Mouse (Mus musculus) ES-E14 (cell line): ENCODE results near the gene Cul5. TPM values are rescaled to one million over a fixed set of nuclear protein-coding genes. Genes with fewer than 3 reads are reported as not detected.

Experiments
- DNase-seq: peaks from one replicate; pipeline ENCODE4 v3.0.0-alpha.2; 2013; ENCODE audit warnings: low read depth, low spot score
- H3K27ac ChIP-seq: 2 replicates; pipeline ENCODE4 v1.5.1; 2012; ENCODE audit warnings: low read depth, mild to moderate bottlenecking, low read length, moderate library complexity, mixed read lengths; ENCODE audit not compliant: poor library complexity, insufficient read depth, severe bottlenecking
- H3K36me3 ChIP-seq: 2 replicates; pipeline ENCODE4 v1.6.1; 2012; ENCODE audit warnings: mild to moderate bottlenecking, low read length, moderate library complexity, mixed read lengths; ENCODE audit not compliant: control insufficient read depth, poor library complexity, insufficient read depth, severe bottlenecking
- H3K4me1 ChIP-seq, 2 experiments: fragments of 150-350 bp in 1 of 2; sonication (generic) in 1 of 2; 2 replicates each; pipeline ENCODE4 v1.6.1; 2012; ENCODE audit warnings: low read length in 2 of 2, mild to moderate bottlenecking in 1 of 2, mixed read lengths in 1 of 2; ENCODE audit not compliant: control insufficient read depth in 2 of 2, insufficient read depth in 2 of 2, poor library complexity in 1 of 2
- H3K4me3 ChIP-seq, 2 experiments: fragments of 150-350 bp in 1 of 2; sonication (generic) in 1 of 2; 2 replicates each; pipeline ENCODE4 v1.5.1; 2012; ENCODE audit warnings: low read length in 2 of 2, low read depth in 1 of 2, mild to moderate bottlenecking in 1 of 2, mixed read lengths in 1 of 2; ENCODE audit not compliant: insufficient read depth in 1 of 2, poor library complexity in 1 of 2, severe bottlenecking in 1 of 2
- H3K9ac ChIP-seq: 2 replicates; pipeline ENCODE4 v1.6.1; 2012; ENCODE audit warnings: low read depth, mild to moderate bottlenecking, low read length, mixed read lengths; ENCODE audit not compliant: poor library complexity, insufficient read depth, severe bottlenecking
- H3K9me3 ChIP-seq: fragments of 150-350 bp; sonication (generic); 2 replicates; pipeline ENCODE4 v1.6.1; 2012; ENCODE audit warnings: low read depth, mild to moderate bottlenecking, low read length; ENCODE audit not compliant: control insufficient read depth, insufficient read depth
- CHD2 ChIP-seq: IDR thresholded peaks from 2 replicates; pipeline ENCODE4 v1.6.1; 2014; ENCODE audit warnings: mild to moderate bottlenecking, low read depth, low read length, inconsistent platforms
- HCFC1 ChIP-seq: IDR thresholded peaks from 2 replicates; pipeline ENCODE4 v1.6.1; 2012; ENCODE audit warnings: low read length, inconsistent platforms, borderline replicate concordance; ENCODE audit not compliant: insufficient read depth
- MAFK ChIP-seq: IDR thresholded peaks from 2 replicates; pipeline ENCODE4 v1.6.1; 2014; ENCODE audit warnings: mild to moderate bottlenecking, low read depth, low read length, inconsistent platforms; ENCODE audit not compliant: insufficient read depth
- ZC3H11A ChIP-seq: IDR thresholded peaks from 2 replicates; pipeline ENCODE4 v1.6.1; 2012; ENCODE audit warnings: low read depth, mild to moderate bottlenecking, inconsistent platforms, low read length, borderline replicate concordance
- ZNF384 ChIP-seq: IDR thresholded peaks from 2 replicates; pipeline ENCODE4 v1.6.1; 2012; ENCODE audit warnings: low read depth, low read length, inconsistent platforms
- in situ Hi-C, 2 experiments: fragments of 600-800 bp; cut with MboI; formaldehyde crosslinking; loops; one replicate each; pipeline ENCODE4 v1.15.1; 2025; ENCODE audit warnings: low sequenced_read_pairs in 2 of 2, inconsistent platforms in 1 of 2; ENCODE audit not compliant: unreplicated experiment in 2 of 2
- total RNA-seq: library from RNA; depleted of rRNA; stranded (reverse); fragments of 300-350 nt; gene quantifications from 2 replicates; pipeline ENCODE4 v1.2.3, GENCODE M21; 2012

Cul5 gene
- total RNA-seq, 1 experiment = 42.6 TPM

- TF ChIP-seq MAFK = no peak
- no peak for TF ChIP-seq HCFC1
- no peak for TF ChIP-seq CHD2
- no peak for TF ChIP-seq ZNF384
- no peak for TF ChIP-seq ZC3H11A
- in situ Hi-C loops = no loop called here
- no peaks in the 10 kb centered on the region for H3K9me3 ChIP-seq
Measured at GRCm38 (mm10) chr9:53676921-53677320, 7.1 kb upstream of the Cul5 start.

GRCm38 (mm10) chr9:53673571-53673970 is 3.8 kb upstream of the Cul5 start:
- Histone ChIP-seq H3K4me3 (no peak overlapping the region), H3K9me3 (no peaks in the 10 kb centered on the region), H3K9ac (no peak overlapping the region), H3K27ac (no peak overlapping the region), H3K4me1 (peaks cover 2 to 4% of the 10 kb centered on the region in 2 experiments; a peak in 3 of 4 replicates), H3K36me3 (no peaks in the 10 kb centered on the region)
- peak; percentile 91 for DNase-seq
- in situ Hi-C loops = no loop called here
- peak; percentile 22; the same call in 1 of the 2 replicates for TF ChIP-seq ZC3H11A
- TF ChIP-seq MAFK = no peak

More at GRCm38 (mm10) chr9:53676921-53677320, 7.1 kb upstream of the Cul5 start:
- DNase-seq = no peak
- no peak overlapping the region for H3K9ac ChIP-seq
- no peak overlapping the region for H3K4me3 ChIP-seq
- H3K4me1 ChIP-seq = peaks cover 0 to 2% of the 10 kb centered on the region in 2 experiments; a peak in 3 of 4 replicates
- no peaks in the 10 kb centered on the region for H3K36me3 ChIP-seq
- no peak overlapping the region for H3K27ac ChIP-seq

- H3K9me3 ChIP-seq = no peaks in the 10 kb centered on the region
- H3K36me3 ChIP-seq = no peaks in the 10 kb centered on the region
- peak; percentile 99 for TF ChIP-seq CHD2
- TF ChIP-seq MAFK = no peak
- no peak for TF ChIP-seq ZNF384
- TF ChIP-seq HCFC1 = no peak
- no peak for TF ChIP-seq ZC3H11A
- H3K4me3 ChIP-seq = peak overlapping the region; percentile 80 to 91
- H3K27ac ChIP-seq = peak overlapping the region; percentile 86
- peaks cover 2 to 3% of the 10 kb centered on the region in 2 experiments; a peak in 1 of 4 replicates for H3K4me1 ChIP-seq
- H3K9ac ChIP-seq = peak overlapping the region; percentile 95
- peak; percentile 88 for DNase-seq
- in situ Hi-C loops = no loop called here
Measured at GRCm38 (mm10) chr9:53667020-53667669, 2.7 kb downstream of the Cul5 start.

GRCm38 (mm10) chr9:53666665-53667019 is 3.2 kb downstream of the Cul5 start:
- H3K4me3 ChIP-seq = peak overlapping the region; percentile 80 to 91
- DNase-seq = no peak
- peak overlapping the region; percentile 95 for H3K9ac ChIP-seq
- TF ChIP-seq MAFK (no peak), CHD2 (no peak), ZC3H11A (no peak), ZNF384 (no peak), HCFC1 (no peak)
- H3K9me3 ChIP-seq = no peaks in the 10 kb centered on the region
- H3K27ac ChIP-seq = peak overlapping the region; percentile 53; the same call in 1 of the 2 replicates
- H3K4me1 ChIP-seq = peaks cover 2 to 3% of the 10 kb centered on the region in 2 experiments; a peak in 1 of 4 replicates
- in situ Hi-C loops = no loop called here
- no peaks in the 10 kb centered on the region for H3K36me3 ChIP-seq

GRCm38 (mm10) chr9:53665428-53665827 is 4.4 kb downstream of the Cul5 start:
- TF ChIP-seq CHD2 = no peak
- no peak for TF ChIP-seq HCFC1
- no peak for TF ChIP-seq ZNF384
- TF ChIP-seq MAFK = no peak
- no peak for TF ChIP-seq ZC3H11A
- DNase-seq = no peak
- Histone ChIP-seq H3K27ac (no peak overlapping the region), H3K36me3 (no peaks in the 10 kb centered on the region), H3K4me3 (no peak overlapping the region), H3K9me3 (no peaks in the 10 kb centered on the region), H3K4me1 (peaks cover 2 to 3% of the 10 kb centered on the region in 2 experiments; a peak in 1 of 4 replicates), H3K9ac (no peak overlapping the region)
- in situ Hi-C loops = no loop called here
